Mouse (Mus musculus) lung, postnatal 4 days (tissue): ENCODE measurements at regions not wholly inside any gene's neighbourhood (a gene's known extent, or its start where the extent isn't known, plus 50 kb on each side); places are given as distances from the start of the nearest gene placed in this dataset.

Experiments
- DNase-seq, 2 experiments: peaks; one replicate each; pipeline ENCODE4 v3.0.0; 2021

DNA sequence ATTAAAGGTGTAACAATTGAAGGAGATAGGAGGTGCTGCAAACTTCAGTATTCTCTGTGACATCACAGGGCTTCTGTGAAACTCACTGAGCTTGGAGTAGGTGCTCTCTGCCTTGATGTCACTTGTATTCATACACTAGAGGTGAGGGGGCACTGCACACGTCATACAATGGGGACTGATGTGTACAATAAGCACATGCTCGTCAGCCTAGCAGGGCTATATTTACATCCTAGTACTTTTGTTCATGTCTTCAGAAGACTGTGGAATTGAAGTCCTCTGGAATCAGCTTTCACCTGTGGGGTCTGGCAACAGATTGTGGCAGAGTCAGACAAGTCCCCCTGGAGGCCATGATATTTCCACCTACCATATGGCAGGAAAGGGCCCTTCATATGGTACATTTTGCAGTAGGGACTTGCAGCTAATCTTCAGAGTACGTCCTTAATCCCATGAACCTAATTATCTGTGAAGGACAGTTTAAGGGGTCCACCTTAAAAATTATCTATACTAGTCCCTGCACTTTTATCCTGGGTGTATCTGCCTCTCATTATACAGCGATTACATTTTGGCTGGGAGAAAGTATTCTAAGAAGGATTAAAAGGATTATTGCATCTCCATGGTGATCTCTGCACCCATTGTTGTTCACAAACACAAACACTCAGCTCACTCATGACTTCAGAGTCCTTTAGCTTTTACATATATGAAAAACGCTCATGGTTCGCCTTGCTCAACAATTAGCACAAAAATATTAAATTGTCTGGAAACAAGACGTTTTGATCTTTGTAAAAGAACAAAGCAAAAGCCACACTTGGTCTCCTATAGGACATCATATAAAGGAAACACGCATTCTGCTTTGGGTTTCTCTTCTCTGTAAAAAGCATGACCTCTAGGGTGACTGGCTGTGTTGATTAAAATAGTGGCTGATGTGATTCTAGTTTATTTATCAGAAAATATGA, 324.1 kb upstream of the Itga1 start:
- no peak for DNase-seq

DNA sequence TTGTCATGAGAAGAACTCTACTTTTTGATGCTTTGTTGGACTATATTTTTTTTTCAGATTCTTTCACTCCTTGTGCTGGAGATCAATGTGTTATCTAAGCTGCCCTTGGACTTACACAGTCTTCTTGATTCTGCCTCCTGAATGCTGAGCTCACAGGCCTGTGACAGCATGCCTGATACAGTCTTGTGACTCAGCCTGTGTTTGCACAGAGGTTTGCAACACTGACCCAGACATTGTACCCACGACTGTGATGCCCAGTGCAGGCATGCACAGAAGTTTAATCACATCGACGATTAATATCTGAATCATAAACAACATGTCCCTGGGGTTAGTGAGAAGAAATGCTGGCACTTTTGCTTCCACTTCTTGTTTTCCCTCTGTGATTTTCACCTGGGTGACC, 322.0 kb upstream of the Itga1 start:
- DNase-seq = no peak

DNA sequence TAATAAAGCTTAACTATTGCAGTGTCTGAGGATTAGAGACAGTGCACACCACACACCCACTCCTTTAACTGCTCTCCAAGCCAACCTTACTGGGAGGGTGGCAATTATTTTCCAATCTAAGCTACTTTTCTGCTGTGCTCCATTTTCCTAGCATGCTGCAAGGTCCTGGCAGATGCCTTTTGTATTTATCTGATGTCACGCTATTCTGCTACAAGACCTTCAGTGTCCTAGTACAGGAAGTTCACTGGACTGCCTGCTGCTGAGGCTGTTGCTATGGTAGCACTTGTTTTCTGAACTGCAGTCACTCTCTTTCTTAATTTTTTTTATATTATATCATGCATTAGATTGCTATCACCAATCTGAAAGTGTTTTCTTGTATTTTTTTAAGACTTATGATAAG, 319.7 kb upstream of the Itga1 start:
- DNase-seq = no peak

DNA sequence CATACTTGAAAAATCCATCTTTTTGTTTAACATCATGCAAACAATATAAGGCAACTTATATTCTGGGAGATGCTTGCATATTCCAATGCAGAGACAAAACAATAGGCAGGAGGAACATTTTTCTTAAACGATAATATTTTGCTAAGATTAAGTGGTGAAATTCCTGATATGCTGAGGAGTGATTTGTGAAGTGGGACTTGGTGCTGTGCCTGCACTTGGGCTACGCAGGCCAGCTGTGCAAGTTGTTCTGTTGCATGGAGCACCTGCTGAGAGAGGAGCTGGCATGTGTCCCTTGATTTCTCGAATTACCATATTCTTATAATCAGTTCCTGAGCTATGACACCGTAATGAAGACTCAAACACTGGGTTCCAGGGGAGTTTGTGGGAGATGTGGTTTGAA, 316.1 kb upstream of the Itga1 start:
- DNase-seq = no peak

DNA sequence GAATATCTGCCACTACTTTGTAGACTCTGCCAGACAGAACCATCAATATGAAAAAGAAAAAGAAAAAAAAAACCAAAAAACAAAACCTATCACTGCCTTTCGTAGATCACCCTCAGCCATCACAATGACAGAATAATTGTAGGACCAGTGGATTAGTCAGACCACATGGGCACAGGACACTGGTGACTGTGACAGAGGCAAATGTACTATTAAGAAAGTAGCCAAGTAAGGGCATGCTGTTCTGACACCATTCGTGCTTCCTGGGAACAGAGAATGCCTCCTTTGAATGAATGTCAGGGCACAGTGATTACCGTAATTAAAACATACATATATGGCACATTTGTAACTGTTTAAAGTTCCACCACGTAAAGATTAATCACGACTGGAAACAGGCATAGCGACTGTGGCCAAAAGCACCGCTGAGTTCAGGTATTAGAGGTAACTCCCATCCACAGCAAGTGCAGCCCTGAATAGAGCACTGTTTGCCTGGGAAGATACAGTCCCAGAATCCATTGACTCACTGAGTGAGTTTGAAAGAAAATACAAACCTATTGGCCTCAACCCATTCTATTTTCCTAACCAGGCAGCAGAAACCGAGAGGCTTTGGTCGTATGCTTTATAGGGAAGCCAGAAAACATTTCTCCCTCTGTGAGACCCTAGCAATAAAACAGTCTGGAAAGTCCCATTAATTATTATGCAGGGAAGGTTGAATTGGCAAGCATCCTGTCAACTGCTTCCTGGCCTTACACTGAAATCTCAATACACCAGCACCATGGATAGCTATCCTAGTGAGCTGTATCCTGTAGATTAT, 312.2 kb upstream of the Itga1 start:
- no peak for DNase-seq

DNA sequence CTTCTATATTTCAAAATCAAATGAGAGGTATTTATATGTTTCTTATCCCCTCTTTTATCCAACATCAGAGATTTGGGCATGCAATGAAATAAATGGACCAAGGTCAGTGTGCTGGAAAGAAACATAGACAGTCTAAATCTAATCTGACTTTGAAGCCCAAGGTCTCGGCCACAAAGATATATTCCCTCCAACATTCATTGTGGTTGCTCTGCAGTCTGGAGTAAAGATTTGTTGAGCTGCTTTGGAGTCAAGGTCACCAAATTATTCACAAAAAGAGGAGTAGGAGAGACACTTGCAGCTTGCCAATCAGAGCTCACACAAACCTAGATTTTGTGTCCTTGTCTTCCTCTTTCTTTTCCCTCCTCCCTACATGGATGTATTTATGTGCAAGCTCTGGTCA, 304.2 kb upstream of the Itga1 start:
- no peak for DNase-seq

DNA sequence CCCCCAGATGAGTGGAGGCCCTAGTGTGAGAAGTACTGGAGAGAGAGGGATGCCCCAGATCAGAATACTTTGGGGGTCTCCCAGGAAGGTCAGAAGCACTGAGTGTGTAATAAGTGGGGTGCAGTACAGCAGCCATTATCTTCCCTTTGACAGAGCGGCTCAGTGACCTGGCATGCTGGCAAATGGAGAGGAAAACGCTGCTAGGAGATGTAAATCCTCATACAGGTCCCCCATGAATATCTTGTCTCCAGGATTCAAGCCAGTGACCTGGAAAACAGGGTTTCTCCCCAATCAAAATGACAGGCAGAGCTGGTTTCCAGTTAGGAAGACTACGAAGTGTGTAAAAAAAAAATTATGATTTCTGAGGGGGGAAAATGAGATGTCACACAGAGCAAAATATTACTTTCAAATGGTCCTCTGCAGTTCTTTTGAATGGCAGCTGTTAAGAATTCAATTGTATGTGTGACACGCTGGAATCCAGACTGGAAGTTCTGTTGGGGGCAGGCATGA, 299.0 kb upstream of the Itga1 start:
- DNase-seq = no peak

DNA sequence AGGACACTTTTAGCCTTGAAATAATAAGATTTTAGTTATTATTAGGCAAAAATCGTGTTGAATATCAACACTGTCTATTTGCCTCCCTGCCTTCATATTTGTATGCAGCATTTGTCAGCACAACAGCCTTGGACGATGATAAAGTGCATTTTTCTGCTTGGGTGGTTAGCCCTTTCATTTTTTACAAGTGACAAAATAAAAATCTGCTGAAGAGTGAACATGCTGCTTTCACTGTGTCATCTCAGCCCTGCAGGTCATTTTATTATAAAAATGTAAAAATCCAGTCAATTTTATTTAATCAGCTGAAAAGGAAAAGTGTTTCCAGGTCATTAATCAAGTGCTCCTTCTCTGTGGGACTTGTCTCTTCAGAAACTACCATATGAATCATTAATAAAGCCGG, 277.9 kb upstream of the Itga1 start:
- no peak for DNase-seq

DNA sequence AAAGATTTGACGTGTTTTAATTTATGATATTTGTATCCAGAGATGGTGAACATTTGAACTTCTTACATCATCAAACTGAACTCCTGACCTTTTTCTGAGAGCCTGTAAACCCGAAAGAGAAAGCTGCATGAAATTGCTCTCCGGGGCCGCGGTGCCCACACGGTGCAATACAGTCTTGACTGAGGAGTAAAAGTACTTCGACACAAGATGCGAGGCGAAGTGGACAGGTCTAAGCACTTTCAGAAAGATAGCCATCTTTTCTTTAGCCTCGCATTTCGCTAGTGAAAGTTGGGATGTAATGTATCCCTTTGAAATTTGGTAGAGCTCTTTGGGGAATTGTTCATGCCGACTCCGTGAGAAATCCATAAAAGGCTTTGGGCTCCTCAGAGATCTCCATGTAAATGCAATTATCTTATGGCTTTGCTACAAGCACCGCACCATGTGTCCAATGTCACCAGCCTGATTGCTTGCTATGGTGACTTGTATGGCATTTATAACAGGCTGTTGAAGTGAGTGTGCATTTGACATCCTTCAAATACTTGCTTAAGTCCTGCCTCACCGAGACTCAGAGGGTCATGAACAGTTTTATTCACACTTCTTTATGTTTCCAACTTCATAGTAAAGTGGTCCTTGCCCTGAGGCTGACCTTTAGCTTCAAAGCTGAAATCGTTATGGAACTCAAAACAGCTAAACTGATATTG, 274.6 kb upstream of the Itga1 start:
- no peak for DNase-seq

DNA sequence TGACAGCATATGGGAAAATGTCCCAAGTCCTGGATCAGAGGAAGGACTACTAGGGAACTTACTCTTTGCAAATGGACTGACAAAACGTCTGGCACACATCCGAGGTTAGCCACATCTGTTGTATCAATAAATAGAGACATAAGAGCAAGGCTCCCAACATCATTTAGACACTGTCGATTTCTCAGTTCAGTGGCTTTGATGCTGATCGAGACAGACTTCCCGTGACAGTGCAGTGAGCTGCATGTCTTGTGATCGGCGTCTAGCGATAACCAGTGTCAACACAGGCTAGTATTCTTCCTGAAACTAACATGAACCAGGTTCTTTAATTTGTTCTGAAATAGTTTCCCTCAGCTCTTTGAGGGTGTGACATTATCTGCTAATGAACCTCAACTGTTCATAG, 259.7 kb upstream of the Itga1 start:
- no peak for DNase-seq

DNA sequence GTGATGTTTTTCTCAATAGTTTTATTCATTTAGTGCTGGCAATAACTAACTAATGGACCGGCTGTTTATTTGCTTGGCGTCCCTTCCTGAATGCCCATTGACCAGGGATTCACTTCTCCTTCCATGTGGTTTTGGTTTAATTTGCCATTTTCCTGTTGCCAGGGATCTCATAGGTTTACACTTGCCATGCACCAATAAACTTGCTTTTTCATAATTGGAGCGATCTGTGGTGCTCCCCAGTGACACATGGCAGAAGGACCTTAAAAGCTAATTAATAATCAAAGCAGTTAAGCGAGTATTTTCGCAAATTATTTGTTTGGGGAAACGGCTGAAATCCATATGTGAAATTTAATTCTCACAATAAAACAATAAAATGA, 245.2 kb upstream of the Itga1 start:
- DNase-seq = no peak

DNA sequence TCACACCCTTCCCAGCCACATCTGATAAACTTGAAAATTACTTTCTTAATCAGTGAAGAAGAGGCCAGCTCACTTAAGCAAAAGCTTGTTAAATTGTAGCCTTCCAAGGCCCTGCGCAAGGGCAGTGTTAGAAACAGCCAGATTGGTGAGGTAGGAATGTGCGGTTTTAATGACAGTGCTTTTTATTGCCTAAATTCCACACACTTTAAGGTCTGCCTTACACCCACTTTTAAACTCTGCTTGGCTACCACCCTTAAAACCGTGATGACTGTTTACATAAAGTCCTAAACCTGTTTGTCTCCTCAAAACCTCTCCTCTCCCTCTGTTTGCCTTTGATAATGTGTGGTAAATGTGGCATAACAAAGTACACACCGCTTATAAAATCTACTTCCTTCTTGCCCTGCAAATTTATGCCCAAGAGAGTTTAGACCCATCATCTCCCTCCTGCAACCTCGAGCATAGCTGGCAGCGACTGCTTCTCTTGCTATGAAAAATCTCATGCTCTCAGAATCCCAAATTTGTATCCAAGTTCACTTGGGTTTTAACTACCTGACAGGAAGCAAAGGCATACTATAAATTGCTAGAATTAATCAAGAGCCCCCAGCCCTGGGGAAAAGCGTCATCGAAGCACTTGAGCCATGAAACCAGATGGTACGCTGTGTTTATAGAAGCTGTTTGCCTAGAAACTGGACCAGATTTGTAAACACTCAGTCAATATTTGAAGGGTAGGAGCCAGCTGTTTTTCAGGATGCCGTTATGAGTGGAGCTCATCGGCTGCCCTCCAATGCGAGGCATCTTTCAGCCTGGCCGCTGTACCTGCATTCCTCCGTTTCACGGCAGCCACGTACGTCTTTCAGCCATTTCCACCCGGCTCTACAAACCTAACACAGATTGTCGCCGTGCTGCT, 244.6 kb upstream of the Itga1 start:
- DNase-seq = no peak

DNA sequence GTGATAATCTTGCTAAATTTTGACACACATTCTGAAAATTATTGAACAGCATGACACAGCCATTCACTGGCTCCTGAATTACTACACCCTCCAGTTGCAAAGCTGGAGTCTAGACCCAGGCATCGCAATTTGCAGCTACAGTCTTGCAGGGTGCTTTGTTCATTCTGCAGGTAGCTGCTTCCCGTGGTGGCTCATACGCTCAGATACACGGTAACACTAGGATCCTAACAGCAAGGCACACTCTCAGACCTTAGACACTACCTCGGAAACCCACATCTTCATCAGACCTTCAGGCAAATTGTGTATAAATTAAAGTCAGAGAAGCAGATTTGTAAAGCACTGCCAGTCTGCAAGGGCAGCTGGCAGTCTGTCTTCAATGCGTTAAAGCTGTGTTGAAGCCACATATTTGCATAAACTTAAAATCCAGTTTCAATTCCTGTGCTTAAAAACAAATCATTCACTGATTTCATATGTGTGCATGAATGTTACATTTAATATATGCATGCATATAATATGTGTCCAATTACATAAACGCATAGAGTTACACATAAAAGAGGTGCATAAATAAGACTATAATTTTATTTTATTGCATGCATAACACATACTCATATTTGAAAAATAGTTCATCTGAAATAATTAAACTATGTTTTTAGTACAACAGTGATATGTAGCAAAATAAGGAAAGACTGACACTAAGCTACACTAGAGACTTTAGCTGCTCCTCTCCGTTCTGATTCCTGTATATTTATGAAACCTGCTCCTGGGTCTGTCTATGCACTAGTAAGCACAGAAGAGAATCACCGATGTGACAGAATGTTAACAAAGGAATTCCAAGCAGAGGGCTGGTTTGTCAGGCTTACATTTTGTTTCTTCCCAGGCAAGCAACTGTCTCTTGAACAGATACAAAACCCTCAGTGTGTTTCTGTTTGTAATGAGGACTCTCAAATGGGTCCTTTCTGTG, 227.5 kb upstream of the Itga1 start:
- DNase-seq = no peak

DNA sequence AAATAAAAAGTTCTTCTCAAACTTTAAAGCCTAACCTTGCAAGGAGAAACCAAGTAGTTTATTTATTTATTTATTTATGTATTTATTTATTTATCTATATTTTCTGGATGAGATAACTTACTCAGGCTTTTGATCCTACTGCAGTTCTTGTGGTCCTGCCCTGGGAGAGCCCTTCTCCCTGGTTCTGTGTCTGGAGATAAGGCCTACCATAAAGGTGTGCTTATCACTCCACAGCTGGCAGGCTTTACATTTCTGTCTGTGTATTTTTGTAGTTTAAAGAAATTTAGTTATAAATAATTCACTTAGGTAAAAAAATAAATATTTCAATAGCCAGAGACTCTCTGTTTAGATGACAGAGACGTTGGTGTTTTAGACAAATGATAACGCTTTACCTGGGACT, 224.5 kb upstream of the Itga1 start:
- DNase-seq = no peak

DNA sequence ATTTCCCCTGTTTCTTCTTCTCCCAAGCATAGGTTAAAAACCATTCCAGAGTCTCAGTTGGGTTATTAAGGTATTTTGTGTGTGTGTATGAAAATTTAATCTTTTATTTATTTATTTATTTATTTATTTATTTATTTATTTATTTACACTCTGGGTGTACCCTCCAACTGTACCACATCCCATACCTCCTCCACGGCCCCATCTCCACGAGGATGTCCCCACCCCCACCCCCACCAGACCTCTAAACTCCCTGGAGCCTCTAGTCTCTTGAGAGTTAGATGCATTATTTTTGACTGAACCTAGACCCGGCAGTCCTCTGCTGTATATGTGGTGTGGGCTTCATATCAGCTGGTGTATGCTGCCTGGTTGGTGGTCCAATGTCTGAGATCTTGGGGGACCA, 214.9 kb upstream of the Itga1 start:
- no peak for DNase-seq

DNA sequence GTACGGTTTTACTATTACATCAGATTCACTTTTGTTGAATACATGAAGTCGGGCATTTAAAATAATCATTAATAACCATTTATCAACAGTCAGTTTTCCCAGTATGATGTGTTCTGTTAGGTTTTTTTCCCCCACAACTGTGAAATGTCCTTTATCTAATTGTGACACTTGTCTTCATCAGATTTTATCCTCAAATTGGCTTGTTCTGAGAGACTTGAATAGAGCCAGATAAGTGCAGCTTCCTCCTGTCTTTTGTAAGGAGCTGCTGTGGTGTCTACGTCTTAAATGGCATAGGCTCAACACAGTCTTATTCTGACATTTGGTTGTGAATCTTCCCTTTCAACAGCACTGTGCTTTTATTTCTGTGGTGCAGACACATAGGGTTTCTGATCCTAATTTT, 206.8 kb upstream of the Itga1 start:
- no peak for DNase-seq

DNA sequence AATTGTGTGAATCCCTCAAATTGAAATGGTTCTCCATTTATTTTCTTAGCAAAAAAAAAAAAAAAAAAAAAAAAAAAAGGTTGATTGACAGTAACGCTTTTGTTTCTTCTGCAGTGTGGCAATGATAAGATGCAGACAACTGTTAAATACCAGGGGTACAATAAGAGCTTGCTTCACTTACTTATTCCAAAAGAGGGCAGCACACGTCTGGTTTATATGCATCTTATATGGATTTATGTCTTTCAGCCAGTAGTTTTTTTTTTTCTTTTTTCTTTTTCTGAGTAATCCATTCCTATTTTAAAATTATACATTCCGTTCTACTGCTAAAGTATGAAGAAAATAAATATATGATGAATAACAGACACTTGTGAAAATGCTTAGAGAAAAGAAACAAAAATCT, 185.6 kb upstream of the Itga1 start:
- DNase-seq = no peak

DNA sequence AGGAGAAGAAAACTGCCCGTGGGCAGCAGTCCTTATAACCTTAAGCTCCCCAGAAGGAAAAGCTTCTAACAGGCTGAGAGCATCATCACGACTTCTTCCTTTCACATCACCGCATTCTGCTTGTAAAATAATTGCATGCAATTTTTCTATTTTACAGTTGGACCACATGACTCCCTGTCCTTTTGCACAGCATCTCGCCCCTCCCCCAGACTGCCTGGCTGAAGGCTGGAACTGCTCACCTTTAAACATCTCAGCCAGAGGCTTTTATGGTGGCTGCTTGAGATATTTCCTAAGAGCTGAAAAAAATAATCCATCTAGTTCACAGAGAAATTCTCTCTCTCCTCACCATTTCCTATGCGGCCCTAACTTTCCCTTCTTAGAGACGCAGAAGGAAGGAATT, 164.4 kb upstream of the Itga1 start:
- DNase-seq = no peak

DNA sequence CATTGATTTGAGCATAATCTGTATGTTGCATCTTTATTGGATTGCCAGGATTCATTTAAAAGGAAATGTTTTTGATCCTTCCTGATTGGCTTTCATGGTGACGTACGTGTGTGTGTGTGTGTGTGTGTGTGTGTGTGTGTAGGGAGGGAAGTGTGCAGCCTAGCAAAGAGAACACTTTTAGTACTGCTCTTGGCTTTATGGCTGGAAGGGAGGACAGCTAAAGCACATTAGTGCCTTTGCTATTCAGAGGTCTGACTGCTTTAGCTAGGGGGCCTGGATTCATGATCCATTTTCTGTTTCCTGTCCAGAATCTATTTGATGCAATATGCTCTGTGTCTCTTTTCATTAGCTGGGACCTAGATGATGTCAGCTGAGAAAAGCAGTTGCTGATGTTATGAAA, 155.6 kb upstream of the Itga1 start:
- DNase-seq = no peak

DNA sequence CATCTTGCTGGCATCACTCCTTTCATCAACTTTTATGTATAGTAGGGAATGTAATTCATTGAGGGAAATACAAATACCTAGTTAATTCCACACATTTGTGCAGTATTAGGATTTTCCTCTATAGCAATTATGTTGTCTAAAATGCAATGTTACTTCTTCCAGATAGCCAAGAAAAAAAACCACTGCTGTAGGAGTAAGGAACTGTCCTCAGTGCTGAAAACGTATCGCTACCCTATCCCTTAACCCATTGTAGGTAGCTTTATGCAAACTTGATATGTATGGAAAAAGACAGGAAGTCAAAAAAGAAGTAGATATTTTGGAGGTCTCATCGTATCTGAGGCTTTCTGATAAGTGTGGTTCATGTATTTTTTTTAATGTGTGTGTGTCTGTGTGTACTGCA, 150.8 kb upstream of the Itga1 start:
- DNase-seq = no peak

DNA sequence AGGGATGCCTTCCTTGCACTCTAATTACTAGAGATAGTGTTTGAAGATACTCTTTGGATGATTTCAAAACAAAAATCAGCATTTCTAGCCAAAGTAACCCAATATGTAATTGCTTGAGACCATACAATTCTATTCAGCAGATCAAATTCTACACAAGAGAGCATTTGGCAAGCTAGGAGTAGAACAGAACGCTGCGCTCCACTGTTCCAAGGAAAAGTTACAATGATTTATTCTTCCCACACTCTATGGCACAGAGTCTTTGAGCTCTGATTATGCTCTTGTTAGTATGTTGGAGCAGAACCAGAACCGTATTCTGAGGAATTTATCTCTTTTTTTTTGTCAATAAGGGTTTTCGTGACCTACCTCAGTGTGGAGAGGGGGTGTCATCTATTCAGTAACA, 130.2 kb upstream of the Itga1 start:
- no peak for DNase-seq
